Mouse (Mus musculus) thymus, adult 18-20 months (tissue): ENCODE measurements at regions not wholly inside any gene's neighbourhood (a gene's known extent, or its start where the extent isn't known, plus 50 kb on each side); places are given as distances from the start of the nearest gene placed in this dataset.

Experiments used
- DNase-seq, 2 experiments: peaks; one replicate each; pipeline ENCODE4 v3.0.0; 2022; ENCODE audit warnings: mixed read lengths in 2 of 2

- DNase-seq, result no peak
These were observed 117.3 kb upstream of the Slc22a23 start for GRCm38 (mm10) chr13:34462206-34462807.

DNA sequence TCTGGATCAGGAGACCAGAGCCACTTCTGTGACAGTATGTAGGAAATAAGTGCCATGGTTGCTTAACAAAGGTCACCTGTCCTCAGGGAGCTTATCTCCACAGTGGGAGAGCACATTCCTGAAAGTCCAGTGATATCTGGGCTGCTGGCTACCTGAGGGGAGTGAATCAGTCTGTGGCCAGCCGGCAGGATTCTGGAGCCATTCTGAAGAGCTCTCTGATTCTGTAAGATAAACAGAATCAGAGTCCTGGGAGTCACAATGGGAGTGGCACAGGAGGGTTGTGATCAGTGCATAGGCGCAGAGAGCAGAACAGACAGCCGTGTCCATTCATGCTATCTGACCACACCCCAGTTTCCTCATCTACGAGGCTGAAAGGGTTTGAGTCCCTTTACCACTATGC, 116.0 kb upstream of the Slc22a23 start:
- DNase-seq, result no peak

- no peak for DNase-seq
These were observed 111.1 kb upstream of the Slc22a23 start for GRCm38 (mm10) chr13:34456051-34456450.

- DNase-seq, result no peak
These were observed 101.8 kb upstream of the Slc22a23 start for GRCm38 (mm10) chr13:34446806-34447205.

DNA sequence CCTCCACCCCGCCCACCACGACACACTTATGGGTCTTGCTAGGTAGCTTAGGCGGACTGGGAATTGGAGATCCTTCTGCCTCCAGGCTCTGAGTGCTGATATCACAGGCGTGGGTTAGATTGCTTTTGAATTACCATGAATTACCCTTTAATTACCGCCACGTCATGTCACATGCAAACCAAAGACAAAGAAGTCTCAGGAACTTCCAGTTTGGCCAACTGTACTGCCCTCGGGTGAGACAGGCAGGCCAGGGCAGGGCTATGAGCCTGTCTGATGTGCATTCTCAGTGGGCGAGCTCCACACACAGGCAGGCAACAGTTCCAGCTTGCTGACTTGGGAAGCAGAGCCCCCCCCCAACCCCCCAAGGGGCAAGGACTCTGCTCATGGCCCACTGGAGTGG, 101.3 kb upstream of the Slc22a23 start:
- DNase-seq, result no peak

GRCm38 (mm10) chr13:34441347-34441746, 96.4 kb upstream of the Slc22a23 start:
- no peak for DNase-seq

DNA sequence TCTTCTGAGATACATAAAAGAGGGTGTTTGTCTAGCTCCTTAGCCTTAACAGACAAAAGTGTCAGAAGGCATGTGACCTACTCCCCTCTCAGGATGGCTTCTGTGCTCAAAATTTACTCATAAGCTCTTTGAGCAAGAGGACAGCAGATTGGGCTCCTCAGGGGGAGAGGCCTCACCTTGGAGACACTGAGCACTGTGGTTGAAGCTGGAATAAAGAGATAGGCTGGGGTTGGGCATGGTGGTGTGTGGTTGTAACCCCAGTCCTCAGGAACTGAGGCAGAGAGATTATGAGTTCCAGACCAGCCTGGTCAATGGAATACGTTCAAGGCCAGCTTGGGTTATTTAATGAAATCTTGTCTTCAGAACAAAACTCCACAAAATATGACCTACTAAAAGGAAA, 82.5 kb upstream of the Slc22a23 start:
- DNase-seq, result no peak

GRCm38 (mm10) chr13:34424921-34425320, 79.9 kb upstream of the Slc22a23 start:
- DNase-seq, result no peak

DNA sequence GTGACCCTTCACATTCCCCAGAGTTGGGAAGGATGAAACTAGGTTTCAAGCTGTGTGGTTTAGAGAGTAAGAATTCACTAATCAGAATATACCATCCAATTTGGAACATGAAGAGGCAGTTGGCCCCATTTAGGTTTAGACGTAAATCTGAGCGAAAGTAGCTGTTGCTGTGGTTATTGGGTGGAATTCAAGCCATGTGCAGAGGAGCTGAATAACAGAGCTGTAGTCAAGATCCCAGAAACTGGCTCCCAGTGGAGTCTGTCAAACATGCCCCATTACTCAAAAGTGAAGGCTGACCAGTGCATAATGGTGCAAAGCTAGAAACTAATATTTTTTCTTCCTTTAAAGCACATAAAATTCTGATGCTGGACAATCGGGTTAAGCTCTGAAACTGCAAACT, 76.7 kb upstream of the Slc22a23 start:
- DNase-seq, result no peak

GRCm38 (mm10) chr13:34420341-34421156, 75.6 kb upstream of the Slc22a23 start:
- DNase-seq, result no peak

GRCm38 (mm10) chr13:34419061-34419460, 74.1 kb upstream of the Slc22a23 start:
- DNase-seq, result no peak

GRCm38 (mm10) chr13:34416603-34417002, 71.6 kb upstream of the Slc22a23 start:
- no peak for DNase-seq

DNA sequence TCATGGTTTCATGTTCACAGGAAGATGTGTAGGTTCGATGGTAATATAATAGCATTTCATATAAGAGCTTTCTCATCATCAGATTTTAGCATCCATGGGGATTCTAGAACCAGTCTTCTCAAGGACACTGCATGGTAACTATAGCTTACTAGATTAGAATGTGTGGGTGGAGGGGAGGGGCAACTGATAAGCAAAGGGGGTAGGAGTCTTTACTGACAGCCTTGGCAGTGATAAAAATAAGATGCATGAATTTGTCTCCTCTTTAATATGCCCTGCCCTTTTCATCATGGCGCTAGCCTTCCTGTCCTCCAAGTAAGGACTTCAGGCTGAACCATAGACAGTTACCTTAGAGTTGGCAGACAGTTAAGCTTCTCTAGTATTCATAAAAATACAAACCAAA, 69.6 kb upstream of the Slc22a23 start:
- no peak for DNase-seq

DNA sequence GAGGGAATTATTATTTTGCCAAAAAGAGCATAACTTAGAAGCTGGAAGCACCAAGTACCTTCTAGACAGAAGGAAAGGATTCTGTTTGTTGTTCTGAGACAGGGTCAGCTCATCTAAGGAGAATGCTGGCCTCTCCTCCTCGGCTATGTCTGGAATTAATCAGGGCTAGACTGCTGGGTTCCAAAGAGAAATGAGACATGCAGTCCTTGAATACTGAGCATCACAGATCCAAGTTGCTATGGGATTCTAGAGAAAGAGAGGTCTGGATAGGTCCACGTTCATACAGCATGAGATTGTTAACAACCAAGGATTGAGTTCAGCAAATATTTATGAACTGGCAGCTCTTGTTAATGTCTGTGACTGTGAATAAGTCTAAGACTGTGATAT, 63.7 kb upstream of the Slc22a23 start:
- no peak for DNase-seq

GRCm38 (mm10) chr13:34408007-34408668, 63.2 kb upstream of the Slc22a23 start:
- DNase-seq, result no peak

- no peak for DNase-seq
These were observed 61.3 kb upstream of the Slc22a23 start for GRCm38 (mm10) chr13:34406291-34406690.

DNA sequence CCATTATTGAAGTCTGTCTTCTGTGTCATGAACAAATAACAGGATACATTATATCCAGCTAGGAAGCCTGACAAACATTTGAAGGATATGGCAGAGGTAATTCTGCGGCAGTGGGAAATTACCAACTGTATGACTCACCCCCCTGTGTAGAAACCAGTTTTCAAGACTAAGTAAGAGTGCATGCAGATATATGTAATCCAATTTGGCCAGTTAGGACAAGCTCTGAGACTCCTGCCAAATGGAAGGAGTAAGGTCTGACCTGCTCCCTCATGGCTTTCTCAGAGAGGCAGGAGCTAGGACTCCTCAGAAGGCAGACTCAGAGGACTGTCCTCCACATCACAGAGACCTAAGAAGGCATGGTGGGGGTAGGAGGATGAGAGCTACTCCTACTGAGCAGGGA, 57.6 kb upstream of the Slc22a23 start:
- DNase-seq, result no peak

- DNase-seq, result no peak
These were observed 56.0 kb upstream of the Slc22a23 start for GRCm38 (mm10) chr13:34401031-34401430.

DNA sequence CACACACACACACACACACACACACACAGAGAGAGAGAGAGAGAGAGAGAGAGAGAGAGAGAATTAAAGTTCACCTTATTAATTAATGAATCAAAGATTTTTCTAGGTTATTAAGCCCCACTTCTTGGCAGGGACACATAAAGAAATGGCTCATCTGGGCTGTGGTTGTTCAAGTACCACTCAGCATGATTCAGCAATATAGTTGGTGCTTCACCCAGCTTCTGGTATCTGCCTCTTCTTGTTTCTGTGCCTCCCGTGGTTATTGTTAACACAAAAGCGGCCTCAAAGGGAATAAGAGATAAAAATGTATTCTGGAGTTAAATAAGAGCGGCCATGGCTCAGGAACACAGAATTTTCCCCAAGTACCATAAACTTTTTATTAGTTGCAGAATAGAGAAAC, 53.9 kb upstream of the Slc22a23 start:
- no peak for DNase-seq

DNA sequence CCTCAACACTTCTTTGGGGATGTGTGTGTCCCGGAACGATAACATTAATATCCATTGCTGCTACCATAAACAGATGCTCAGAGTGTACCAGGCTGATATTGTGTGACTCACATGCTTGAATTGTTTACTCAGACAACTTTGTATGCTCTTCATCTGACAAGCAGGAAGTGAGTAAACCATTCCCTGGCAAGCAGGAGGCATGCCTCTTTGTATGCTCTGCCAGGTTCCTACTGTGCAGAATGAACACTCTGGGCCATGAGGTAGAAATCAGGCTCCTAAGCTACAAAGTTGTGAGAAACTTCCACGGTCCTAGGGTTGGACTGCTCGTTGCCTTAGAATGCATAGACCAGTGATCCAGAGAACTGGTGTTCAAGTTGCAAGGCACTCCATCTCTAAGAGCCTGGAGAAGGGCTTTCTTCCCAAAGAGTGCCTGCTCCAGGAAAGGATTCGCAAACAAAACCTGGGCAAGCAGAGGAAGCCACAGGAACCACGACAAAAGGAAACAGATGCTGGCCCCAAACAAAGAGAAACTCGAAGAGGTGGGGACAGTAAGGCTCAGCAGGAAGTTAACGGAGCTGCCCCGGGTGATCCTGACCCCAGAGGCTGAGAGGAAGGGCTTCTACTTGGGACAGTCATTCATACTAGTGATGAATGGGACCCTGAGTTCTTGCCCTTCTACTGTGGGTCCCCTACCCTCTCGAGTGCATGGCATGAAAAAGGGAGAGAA, 53.2 kb upstream of the Slc22a23 start:
- no peak for DNase-seq

GRCm38 (mm10) chr13:34395504-34395903, 50.5 kb upstream of the Slc22a23 start:
- no peak for DNase-seq

DNA sequence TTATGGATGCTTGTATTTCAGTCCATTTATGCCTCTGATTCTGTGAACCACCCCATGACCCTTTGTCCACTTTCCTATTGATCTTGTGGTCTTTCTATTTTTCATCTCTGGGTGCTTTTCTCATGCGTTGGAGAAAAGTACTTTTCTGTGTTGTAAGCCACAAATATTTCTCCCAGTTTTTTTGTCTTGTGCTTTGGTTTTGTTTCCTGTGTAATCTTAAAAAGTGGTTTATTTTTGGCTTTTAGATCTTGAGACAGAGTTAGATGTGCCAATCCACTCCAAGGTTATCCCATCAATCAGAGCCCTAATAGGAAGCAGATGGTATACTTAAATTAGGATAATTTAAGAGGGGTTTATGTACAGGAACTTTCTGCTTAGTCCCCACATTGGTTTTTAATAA, 50.0 kb upstream of the Slc22a23 start:
- DNase-seq, result no peak
